Mouse (Mus musculus) ES-CJ7 (cell line): Measurements from ENCODE around the gene AC161166.1.

Source experiments
- DNase-seq: peaks from one replicate; pipeline ENCODE4 v3.0.0; 2011; ENCODE audit warnings: low read depth, low spot score

The AC161166.1 gene

GRCm38 (mm10) chr7:24525686-24526420, 13.6 kb upstream of the AC161166.1 start:
- no peak for DNase-seq

GRCm38 (mm10) chr7:24524978-24525377, 12.7 kb upstream of the AC161166.1 start:
- peak; percentile 76 for DNase-seq

GRCm38 (mm10) chr7:24523723-24524122, 11.5 kb upstream of the AC161166.1 start:
- no peak for DNase-seq

- DNase-seq: no peak
Observed at GRCm38 (mm10) chr7:24522805-24523204, 10.6 kb upstream of the AC161166.1 start.

GRCm38 (mm10) chr7:24520054-24520453, 7.8 kb upstream of the AC161166.1 start:
- peak; percentile 65 for DNase-seq

- peak; percentile 77 for DNase-seq
Observed at GRCm38 (mm10) chr7:24519130-24519529, 6.9 kb upstream of the AC161166.1 start.

GRCm38 (mm10) chr7:24517654-24518053, 5.4 kb upstream of the AC161166.1 start:
- DNase-seq: no peak

- peak; percentile 97 for DNase-seq
Observed at GRCm38 (mm10) chr7:24517077-24517476, 4.8 kb upstream of the AC161166.1 start.

- peak; percentile 92 for DNase-seq
Observed at GRCm38 (mm10) chr7:24516319-24516718, 4.1 kb upstream of the AC161166.1 start.

- no peak for DNase-seq
Observed at GRCm38 (mm10) chr7:24507726-24508114, 4.5 kb downstream of the AC161166.1 start.

GRCm38 (mm10) chr7:24506838-24507725, 5.2 kb downstream of the AC161166.1 start, which contains the start of gene Zfp428:
TSS of gene Zfp428 (plus strand) at chr7:24507006.
- DNase-seq: peak; percentile 97

GRCm38 (mm10) chr7:24506476-24506837, 5.8 kb downstream of the AC161166.1 start:
- no peak for DNase-seq

GRCm38 (mm10) chr7:24506065-24506459, 6.2 kb downstream of the AC161166.1 start:
- no peak for DNase-seq

- DNase-seq: peak; percentile 79
Observed at GRCm38 (mm10) chr7:24505447-24506064, 6.7 kb downstream of the AC161166.1 start.

- peak; percentile 91 for DNase-seq
Observed at GRCm38 (mm10) chr7:24504868-24505267, 7.4 kb downstream of the AC161166.1 start.

GRCm38 (mm10) chr7:24504004-24504403, 8.3 kb downstream of the AC161166.1 start:
- no peak for DNase-seq

- DNase-seq: peak; percentile 82
Observed at GRCm38 (mm10) chr7:24501492-24501891, 10.8 kb downstream of the AC161166.1 start.

- peak; percentile 83 for DNase-seq
Observed at GRCm38 (mm10) chr7:24500929-24501328, 11.3 kb downstream of the AC161166.1 start.

- peak; percentile 80 for DNase-seq
Observed at GRCm38 (mm10) chr7:24499856-24500577, 12.2 kb downstream of the AC161166.1 start.

- DNase-seq: no peak
Observed at GRCm38 (mm10) chr7:24488303-24488702, 24.0 kb downstream of the AC161166.1 start.

GRCm38 (mm10) chr7:24487403-24487802, 24.9 kb downstream of the AC161166.1 start:
- DNase-seq: no peak
